23 mouse cellular contexts compared by ENCODE assay signal in the genomic region with DNA sequence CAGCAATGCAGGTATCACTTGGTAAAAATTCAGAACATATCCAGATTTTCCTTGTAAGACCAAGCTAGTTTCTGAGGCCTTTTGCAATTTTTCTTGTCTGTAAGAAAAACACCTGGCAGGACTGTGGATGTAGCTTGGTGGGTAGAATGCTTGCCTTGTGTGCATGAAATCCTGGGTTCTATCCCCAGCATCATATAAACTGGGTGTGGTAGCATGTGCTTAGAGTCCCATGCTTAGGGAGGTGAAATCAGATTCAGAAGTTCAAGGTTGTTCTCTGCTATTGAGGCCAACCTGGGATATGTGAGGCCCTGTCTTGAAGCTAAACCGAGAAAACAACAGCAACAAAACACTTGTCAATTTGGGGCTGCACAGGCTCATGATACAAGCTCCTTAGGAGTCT. TPM values are rescaled to one million over a fixed set of nuclear protein-coding genes. Genes with fewer than 3 reads are reported as not detected.
"Had no signal": no experiment of that assay in that cellular context is flagged by ENCODE, and none has a peak within 500 bp of the region (broad histone marks: within the 10 kb centered on the region; RNA-seq: fewer than 3 reads in every experiment).

No protein-coding gene starts in this region.

- H3K9me3 ChIP-seq: megakaryocyte, embryonic 14.5 days; midbrain, embryonic 13.5 days; midbrain, embryonic 15.5 days; neural tube, embryonic 12.5 days had no signal

- H3K27ac ChIP-seq: midbrain, embryonic 13.5 days; midbrain, embryonic 15.5 days; neural tube, embryonic 12.5 days had no signal

- H3K4me3 ChIP-seq: megakaryocyte, embryonic 14.5 days; midbrain, embryonic 13.5 days; midbrain, embryonic 15.5 days; neural tube, embryonic 12.5 days had no signal

- H3K9ac ChIP-seq: lung, embryonic 14.5 days; midbrain, embryonic 13.5 days; midbrain, embryonic 15.5 days; neural tube, embryonic 12.5 days had no signal

- H3K4me1 ChIP-seq: midbrain, embryonic 13.5 days; midbrain, embryonic 15.5 days; neural tube, embryonic 12.5 days had no signal

- H3K36me3 ChIP-seq: midbrain, embryonic 13.5 days; midbrain, embryonic 15.5 days; neural tube, embryonic 12.5 days had no signal

- H3K4me2 ChIP-seq: lung, embryonic 14.5 days; midbrain, embryonic 11.5 days; midbrain, embryonic 13.5 days; midbrain, embryonic 15.5 days; neural tube, embryonic 12.5 days had no signal

- ATAC-seq: midbrain, embryonic 13.5 days; midbrain, embryonic 15.5 days had no signal

- H3K27me3 ChIP-seq: megakaryocyte, embryonic 14.5 days; midbrain, embryonic 13.5 days; midbrain, embryonic 15.5 days; neural tube, embryonic 12.5 days had no signal

- DNase-seq: lung, adult 18-20 months; lung, embryonic 14.5 days; lung, postnatal 10 days; lung, postnatal 4 days; right cerebral cortex, postnatal 14 days; spleen, adult 18-20 months; thymus, adult 2 months; thymus, postnatal 25 days; thymus, postnatal 4 days had no signal

RNA-seq across cellular contexts. Expression of gene Ms4a18, which starts 1.8 kb away (rescaled TPM):
- total RNA-seq: midbrain, postnatal 0 days; monocyte, adult 5-6 weeks; neutrophil, adult 5-6 weeks had no signal
- polyA plus RNA-seq: lung, embryonic 14.5 days; lung, embryonic 16.5 days; midbrain, embryonic 11.5 days; midbrain, embryonic 13.5 days; midbrain, embryonic 15.5 days; midbrain, postnatal 0 days; neural tube, embryonic 12.5 days; neural tube, embryonic 14.5 days; stomach, embryonic 14.5 days; urinary bladder, adult 2 months had no signal

RNA-seq across cellular contexts. Expression of gene Ms4a15, which starts 22.9 kb away (rescaled TPM):
- total RNA-seq: midbrain, postnatal 0 days; neutrophil, adult 5-6 weeks had no signal
- polyA plus RNA-seq: liver, embryonic 16.5 days; lung, embryonic 14.5 days; lung, embryonic 16.5 days; midbrain, embryonic 11.5 days; midbrain, embryonic 13.5 days; midbrain, embryonic 15.5 days; neural tube, embryonic 12.5 days; neural tube, embryonic 14.5 days; stomach, embryonic 14.5 days; stomach, embryonic 16.5 days; thymus, adult 2 months; urinary bladder, adult 2 months had no signal

RNA-seq across cellular contexts. Expression of gene Ms4a10, which starts 41.5 kb away (rescaled TPM):
- total RNA-seq: midbrain, postnatal 0 days; monocyte, adult 5-6 weeks; neutrophil, adult 5-6 weeks had no signal
- polyA plus RNA-seq: lung, embryonic 14.5 days; lung, embryonic 16.5 days; midbrain, embryonic 11.5 days; midbrain, embryonic 13.5 days; midbrain, embryonic 15.5 days; midbrain, postnatal 0 days; neural tube, embryonic 12.5 days; neural tube, embryonic 14.5 days; stomach, embryonic 14.5 days had no signal
